7 mouse cellular contexts compared by ENCODE assay signal in genomic region chr2:92185062-92185765, GRCm38 (mm10).
DNase-seq lines count a peak whose midpoint lies in the region; ATAC-seq and TF ChIP-seq lines count a peak whose summit lies in the region.

No protein-coding gene starts in this region.

- peak; percentile 44 for DNase-seq in T-cell, adult 2 months (ENCODE audit: low spot score)
- peak; percentile 63 to 65 for DNase-seq in cerebellum, postnatal 10 days
- DNase-seq in gastrocnemius, postnatal 10 days = peak; percentile 47
- DNase-seq in hindbrain, postnatal 0 days (ENCODE audit: low spot score) = peak; percentile 73
- DNase-seq in limb, embryonic 11.5 days (ENCODE audit: low spot score) = peak; percentile 73
- DNase-seq in spleen, adult 2 months (ENCODE audit: low read depth in 1 of 2, low spot score in 2 of 2) = peak in 1 of 2 experiments; percentile 35

- H3K4me2 ChIP-seq in hindbrain, postnatal 0 days (ENCODE audit: low read depth, low read length) = peak overlapping the region; percentile 80
- peak overlapping the region; percentile 81 for H3K4me2 ChIP-seq in limb, embryonic 11.5 days (ENCODE audit: low read depth, severe bottlenecking)
- H3K4me2 ChIP-seq in midbrain, embryonic 13.5 days (replicated peaks) = peak overlapping the region; percentile 85

- H3K27me3 ChIP-seq in hindbrain, postnatal 0 days (ENCODE audit: insufficient read depth, low read length) = no peaks in the 10 kb centered on the region
- H3K27me3 ChIP-seq in limb, embryonic 11.5 days (ENCODE audit: control insufficient read depth, insufficient read depth, low read length) = no peaks in the 10 kb centered on the region
- H3K27me3 ChIP-seq in midbrain, embryonic 13.5 days = no peaks in the 10 kb centered on the region
- H3K27me3 ChIP-seq in spleen, adult 2 months (ENCODE audit: control insufficient read depth, insufficient read depth, low read length) = no peaks in the 10 kb centered on the region

- H3K9ac ChIP-seq in hindbrain, postnatal 0 days (replicated peaks; ENCODE audit: low read length) = peak overlapping the region; percentile 80
- H3K9ac ChIP-seq in limb, embryonic 11.5 days (ENCODE audit: low read length) = peak overlapping the region; percentile 91
- peak overlapping the region; percentile 87 for H3K9ac ChIP-seq in midbrain, embryonic 13.5 days (replicated peaks)

- peak; percentile 30; the same call in 1 of the 2 replicates for ATAC-seq in hindbrain, postnatal 0 days
- ATAC-seq in limb, embryonic 11.5 days (ENCODE audit: insufficient number of reproducible peaks, low FRiP score, low TSS enrichment, low read depth) = peak; percentile 11
- peak; percentile 38 for ATAC-seq in midbrain, embryonic 13.5 days

- H3K27ac ChIP-seq in hindbrain, postnatal 0 days = peak overlapping the region; percentile 99
- peak overlapping the region; percentile 99 for H3K27ac ChIP-seq in limb, embryonic 11.5 days (replicated peaks; ENCODE audit: low read depth, low read length)
- peak overlapping the region; percentile 100 for H3K27ac ChIP-seq in midbrain, embryonic 13.5 days
- peak overlapping the region; percentile 92 for H3K27ac ChIP-seq in spleen, adult 2 months (ENCODE audit: insufficient read depth, low read length)

- no peaks in the 10 kb centered on the region for H3K36me3 ChIP-seq in hindbrain, postnatal 0 days (ENCODE audit: insufficient read depth, low read length)
- no peaks in the 10 kb centered on the region for H3K36me3 ChIP-seq in limb, embryonic 11.5 days (ENCODE audit: control insufficient read depth, insufficient read depth, low read length)
- no peaks in the 10 kb centered on the region for H3K36me3 ChIP-seq in midbrain, embryonic 13.5 days
- H3K36me3 ChIP-seq in spleen, adult 2 months (ENCODE audit: control insufficient read depth, insufficient read depth, low read length) = no peaks in the 10 kb centered on the region

- TF ChIP-seq CTCF in hindbrain, postnatal 0 days (IDR thresholded peaks at IDR 0.05; ENCODE audit: low read depth) = no peak
- TF ChIP-seq CTCF in spleen, adult 2 months (IDR thresholded peaks at IDR 0.05; ENCODE audit: extremely low read depth, insufficient read depth, insufficient read length, insufficient replicate concordance) = no peak

- H3K9me3 ChIP-seq in hindbrain, postnatal 0 days (ENCODE audit: low read length) = no peaks in the 10 kb centered on the region
- H3K9me3 ChIP-seq in limb, embryonic 11.5 days (ENCODE audit: control insufficient read depth, low read length) = no peaks in the 10 kb centered on the region
- no peaks in the 10 kb centered on the region for H3K9me3 ChIP-seq in midbrain, embryonic 13.5 days

- H3K4me3 ChIP-seq in hindbrain, postnatal 0 days (ENCODE audit: low read length) = peak overlapping the region; percentile 90
- H3K4me3 ChIP-seq in limb, embryonic 11.5 days (ENCODE audit: low read depth, low read length) = peak overlapping the region; percentile 72
- H3K4me3 ChIP-seq in midbrain, embryonic 13.5 days (replicated peaks) = peak overlapping the region; percentile 77
- peak overlapping the region; percentile 75 for H3K4me3 ChIP-seq in spleen, adult 2 months (ENCODE audit: extremely low read depth, insufficient read depth, insufficient read length)

- H3K4me1 ChIP-seq in hindbrain, postnatal 0 days (ENCODE audit: insufficient read depth, low read length) = peaks cover 9% of the 10 kb centered on the region; the same call in 1 of the 2 replicates
- H3K4me1 ChIP-seq in limb, embryonic 11.5 days (ENCODE audit: control insufficient read depth, insufficient read depth, low read length) = 0 out of 2 replicates have a peak, but pooled peaks cover 3% of the 10 kb centered on the region
- peaks cover 51% of the 10 kb centered on the region for H3K4me1 ChIP-seq in midbrain, embryonic 13.5 days (replicated peaks)
- H3K4me1 ChIP-seq in spleen, adult 2 months (ENCODE audit: control insufficient read depth, insufficient read depth, insufficient read length) = peaks cover 2% of the 10 kb centered on the region

- TF ChIP-seq POLR2A in spleen, adult 2 months (IDR thresholded peaks at IDR 0.05; ENCODE audit: low read depth, low read length) = no peak

- WGBS in hindbrain, postnatal 0 days = under 1% methylated on average over 45 of the region's 47 CpGs
- under 1% methylated on average over 40 of the region's 47 CpGs for WGBS in limb, embryonic 11.5 days
- WGBS in midbrain, embryonic 13.5 days = under 1% methylated on average over 47 of the region's 47 CpGs
- 1% methylated on average over 46 of the region's 47 CpGs for WGBS in spleen, adult 2 months
